Mouse (Mus musculus) stomach, embryonic 15.5 days (tissue): ENCODE measurements around the gene Nfatc2ip. TPM values are rescaled to one million over a fixed set of nuclear protein-coding genes. Genes with fewer than 3 reads are reported as not detected.

ENCODE experiments used
- ATAC-seq: fragments of 200-750 bp; cut with Nextera tagmentation; 2 replicates; pipeline ENCODE4 v1.8.0; 2017; ENCODE audit warnings: low read depth, moderate number of reproducible peaks, moderate TSS enrichment; ENCODE audit not compliant: insufficient read depth, low FRiP score
- H3K27ac ChIP-seq: fragments of 300-500 bp; sonication (generic); 2 replicates; pipeline ENCODE4 v1.5.1; 2015; ENCODE audit warnings: mild to moderate bottlenecking, inconsistent platforms
- H3K27me3 ChIP-seq: fragments of 300-500 bp; sonication (generic); replicated peaks from 2 replicates; pipeline ENCODE4 v1.6.1; 2015; ENCODE audit warnings: inconsistent platforms
- H3K36me3 ChIP-seq: fragments of 300-500 bp; sonication (generic); 2 replicates; pipeline ENCODE4 v1.6.1; 2015; ENCODE audit warnings: inconsistent platforms
- H3K4me1 ChIP-seq: fragments of 300-500 bp; sonication (generic); 2 replicates; pipeline ENCODE4 v1.6.1; 2015; ENCODE audit warnings: inconsistent platforms
- H3K4me2 ChIP-seq: fragments of 300-500 bp; sonication (generic); 2 replicates; pipeline ENCODE4 v1.6.1; 2015; ENCODE audit warnings: mild to moderate bottlenecking, inconsistent platforms
- H3K4me3 ChIP-seq: fragments of 300-500 bp; sonication (generic); replicated peaks from 2 replicates; pipeline ENCODE4 v1.5.1; 2015; ENCODE audit warnings: inconsistent platforms
- H3K9ac ChIP-seq: fragments of 300-500 bp; sonication (generic); 2 replicates; pipeline ENCODE4 v1.6.1; 2015; ENCODE audit warnings: inconsistent platforms
- H3K9me3 ChIP-seq: fragments of 300-500 bp; sonication (generic); 2 replicates; pipeline ENCODE4 v1.6.1; 2016; ENCODE audit warnings: inconsistent platforms
- WGBS: fragments of 180-500 bp; shearing (Covaris S2); methylation state at CpG from one replicate; pipeline ENCODE4 v1.1.7; 2015; 5-methylcytosine and 5-hydroxymethylcytosine counted together
- polyA plus RNA-seq: library from polyadenylated mRNA; unstranded; fragments of >200 nt; fragmentation: Nextera tagmentation; extraction: Ambion mirVana; gene quantifications from 2 replicates; pipeline ENCODE4 v1.2.1, GENCODE M21; 2015

Nfatc2ip gene
- polyA plus RNA-seq, 1 experiment from 2014 or later: 2.7 TPM

DNA sequence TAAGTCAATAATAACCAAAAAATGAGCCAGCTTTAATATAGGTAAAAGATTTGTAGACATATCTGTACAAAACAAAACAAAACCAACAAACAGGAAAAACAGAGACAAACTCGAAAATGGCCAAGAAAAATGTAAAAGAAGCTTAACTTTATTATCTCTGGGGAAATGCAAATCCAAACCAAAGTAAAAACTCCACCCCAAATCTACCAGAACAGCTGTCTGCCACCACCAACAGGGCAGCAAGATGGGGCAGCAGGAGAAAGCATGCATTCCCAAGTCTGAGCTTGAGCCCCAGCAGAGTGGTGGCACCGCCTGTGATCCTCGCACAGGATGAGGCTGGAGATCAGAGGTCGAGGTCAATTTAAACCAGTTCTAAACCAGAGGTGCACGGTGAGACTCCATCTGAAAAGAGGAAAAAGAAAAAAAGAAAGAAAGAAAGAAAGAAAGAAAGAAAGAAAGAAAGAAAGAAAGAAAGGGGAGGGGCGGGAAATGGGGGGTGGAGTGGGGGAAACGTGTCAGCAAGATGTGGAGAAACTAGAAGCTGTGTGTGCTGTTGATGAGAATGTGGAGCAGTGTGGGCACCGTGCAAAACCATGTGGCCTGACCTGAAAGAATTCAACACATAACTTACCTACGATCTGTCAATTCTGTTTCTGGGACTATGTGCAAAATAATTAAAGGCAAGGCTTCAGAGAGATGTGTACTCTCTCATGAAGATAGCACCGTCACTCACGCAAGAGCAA is 43.1 kb downstream of the Nfatc2ip start:
- no peak overlapping the region for H3K9ac ChIP-seq
- H3K27me3 ChIP-seq: no peaks in the 10 kb centered on the region
- no peak overlapping the region for H3K4me3 ChIP-seq
- no peak overlapping the region for H3K4me2 ChIP-seq
- H3K27ac ChIP-seq: no peak overlapping the region
- no peaks in the 10 kb centered on the region for H3K9me3 ChIP-seq
- no peaks in the 10 kb centered on the region for H3K4me1 ChIP-seq
- ATAC-seq: no peak
- WGBS: 62% methylated on average over 11 of the region's 11 CpGs
- no peaks in the 10 kb centered on the region for H3K36me3 ChIP-seq

DNA sequence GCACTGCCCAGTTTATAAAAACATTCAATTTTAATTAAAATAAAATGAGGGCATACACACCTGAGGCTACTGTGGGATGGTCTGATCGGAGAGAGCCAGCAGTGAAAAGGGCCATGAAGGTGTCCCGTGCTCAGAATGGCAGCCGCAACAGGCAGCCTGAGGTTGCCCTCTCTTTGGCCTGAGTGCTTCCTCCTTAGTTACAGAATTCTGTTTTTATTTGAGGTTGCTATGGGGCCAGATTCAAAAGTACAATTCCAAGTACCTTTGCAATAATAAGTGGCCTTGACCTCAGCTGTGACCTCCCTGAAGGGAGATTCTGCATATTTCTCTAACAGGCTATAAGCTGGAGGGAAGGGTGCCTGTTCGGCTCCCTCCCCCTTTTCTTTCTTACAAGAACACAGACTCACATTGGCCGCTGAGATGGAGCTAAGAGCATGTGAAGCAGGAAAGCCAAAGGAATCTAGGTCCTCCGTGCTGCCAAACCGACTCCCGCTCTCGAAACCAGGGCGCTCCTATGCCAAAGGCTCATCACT is 45.1 kb downstream of the Nfatc2ip start:
- H3K9me3 ChIP-seq: no peaks in the 10 kb centered on the region
- H3K4me1 ChIP-seq: no peaks in the 10 kb centered on the region
- H3K36me3 ChIP-seq: no peaks in the 10 kb centered on the region
- H3K4me3 ChIP-seq: no peak overlapping the region
- no peak overlapping the region for H3K27ac ChIP-seq
- no peaks in the 10 kb centered on the region for H3K27me3 ChIP-seq
- ATAC-seq: no peak
- no peak overlapping the region for H3K9ac ChIP-seq
- no peak overlapping the region for H3K4me2 ChIP-seq
- 55% methylated on average over 10 of the region's 10 CpGs for WGBS

DNA sequence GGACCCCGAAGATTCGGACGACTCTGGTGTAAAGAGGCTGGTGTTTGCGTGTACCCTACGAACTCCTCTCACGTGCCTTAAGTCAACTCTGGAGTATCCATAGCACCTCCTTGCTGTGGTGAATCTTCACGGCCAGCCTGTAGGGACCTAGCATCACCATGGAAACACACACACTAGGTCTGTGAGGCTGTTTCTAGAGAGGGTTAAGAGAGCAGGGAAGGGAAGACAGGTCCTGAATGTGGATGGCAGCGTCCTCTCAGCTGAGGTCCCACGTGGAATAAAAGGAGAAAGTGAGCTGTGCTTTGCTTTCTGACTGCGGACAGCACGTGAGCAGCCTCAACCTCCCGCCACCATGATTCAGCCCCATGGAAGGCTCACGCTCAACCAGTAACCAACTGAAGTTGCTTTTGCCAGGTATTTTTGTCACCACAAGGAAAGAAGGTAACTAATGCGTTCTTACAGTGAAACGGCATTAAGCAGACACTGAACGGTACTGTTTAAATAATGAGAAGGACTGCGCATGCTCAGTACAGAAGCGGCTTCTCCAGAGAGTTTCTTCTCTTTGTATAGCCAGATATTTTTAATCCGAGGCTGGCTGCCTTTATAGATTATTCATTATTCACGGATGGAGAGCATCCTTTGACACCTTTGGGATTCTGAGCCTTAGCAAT is 45.7 kb downstream of the Nfatc2ip start:
- Histone ChIP-seq H3K27me3 (no peaks in the 10 kb centered on the region), H3K4me1 (no peaks in the 10 kb centered on the region), H3K27ac (no peak overlapping the region), H3K9ac (no peak overlapping the region), H3K4me3 (no peak overlapping the region; the same call in 1 of the 2 replicates), H3K4me2 (peak overlapping the region; percentile 22; the same call in 1 of the 2 replicates), H3K9me3 (no peaks in the 10 kb centered on the region), H3K36me3 (no peaks in the 10 kb centered on the region)
- no peak for ATAC-seq
- WGBS: 57% methylated on average over 20 of the region's 20 CpGs

DNA sequence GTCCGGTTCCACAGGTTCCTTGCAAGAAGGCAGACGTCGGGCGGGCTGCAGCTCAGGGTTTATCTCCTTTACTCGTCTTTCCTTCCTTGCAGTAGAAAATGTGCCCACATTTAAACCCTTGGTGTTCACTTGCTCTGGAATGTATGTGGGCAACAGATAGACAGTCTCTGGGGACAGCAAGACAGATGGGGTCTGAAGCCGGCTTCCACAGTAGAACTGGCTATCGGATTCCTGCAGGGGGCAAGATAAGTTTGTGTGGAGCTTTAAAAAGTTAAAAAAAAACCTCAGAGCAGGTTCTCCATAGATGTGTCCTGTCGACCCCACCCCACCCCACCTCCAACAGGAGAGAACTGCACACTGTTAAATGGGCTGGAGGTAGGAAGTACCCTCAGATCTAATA is 48.2 kb downstream of the Nfatc2ip start:
- H3K4me1 ChIP-seq: 0 out of 2 replicates have a peak, but pooled peaks cover 3% of the 10 kb centered on the region
- 53% methylated on average over 8 of the region's 8 CpGs for WGBS
- H3K9ac ChIP-seq: no peak overlapping the region

DNA sequence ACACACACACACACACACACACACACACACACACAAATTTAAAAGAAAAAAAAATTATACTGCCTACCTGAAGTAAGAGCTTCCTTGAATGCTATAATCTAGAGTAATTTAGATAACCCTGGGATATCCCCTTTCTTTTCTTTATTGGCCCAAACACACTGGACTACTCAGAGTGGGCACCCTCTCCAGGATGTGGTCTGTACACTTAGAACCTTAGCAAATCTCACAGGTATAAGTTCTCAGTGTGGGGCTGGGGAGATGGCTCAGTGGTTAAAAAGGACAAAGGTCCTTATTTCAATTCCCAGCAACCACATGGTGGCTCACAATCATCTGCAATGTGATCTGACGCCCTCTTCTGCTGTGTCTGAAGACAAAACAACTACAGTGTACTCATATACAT is 49.4 kb downstream of the Nfatc2ip start:
- 52% methylated on average over 1 of the region's 1 CpGs for WGBS
- ATAC-seq: no peak
- H3K4me3 ChIP-seq: no peak overlapping the region
- no peaks in the 10 kb centered on the region for H3K36me3 ChIP-seq
- H3K27ac ChIP-seq: no peak overlapping the region
- 0 out of 2 replicates have a peak, but pooled peaks cover 3% of the 10 kb centered on the region for H3K4me1 ChIP-seq
- no peaks in the 10 kb centered on the region for H3K27me3 ChIP-seq
- no peaks in the 10 kb centered on the region for H3K9me3 ChIP-seq
- H3K9ac ChIP-seq: no peak overlapping the region
- no peak overlapping the region for H3K4me2 ChIP-seq

More for the DNA sequence above, 48.2 kb downstream of the Nfatc2ip start:
- no peaks in the 10 kb centered on the region for H3K9me3 ChIP-seq
- H3K27me3 ChIP-seq: no peaks in the 10 kb centered on the region
- ATAC-seq: no peak
- H3K36me3 ChIP-seq: no peaks in the 10 kb centered on the region
- H3K4me3 ChIP-seq: no peak overlapping the region
- no peak overlapping the region for H3K4me2 ChIP-seq
- no peak overlapping the region for H3K27ac ChIP-seq

DNA sequence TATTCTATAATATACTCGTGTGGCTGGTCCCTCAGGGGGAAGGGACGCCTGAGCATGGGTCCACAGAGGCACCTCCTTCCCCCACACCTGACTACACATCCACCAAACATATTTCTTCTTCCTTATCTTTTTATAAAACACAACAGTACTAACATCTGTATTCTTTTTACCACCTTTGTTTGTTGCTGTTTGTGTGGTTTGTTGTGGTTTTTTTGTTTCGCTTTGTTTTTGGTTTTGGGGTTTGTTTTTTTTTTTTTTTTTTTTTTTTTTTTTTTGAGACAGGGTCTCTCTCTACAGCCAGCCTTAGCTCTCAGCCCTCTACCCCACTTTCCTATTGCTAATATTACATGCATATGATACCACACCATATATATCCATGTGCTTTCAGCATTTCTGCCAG is 50.6 kb downstream of the Nfatc2ip start:
- Histone ChIP-seq H3K9me3 (no peaks in the 10 kb centered on the region), H3K27me3 (no peaks in the 10 kb centered on the region), H3K4me1 (0 out of 2 replicates have a peak, but pooled peaks cover 3% of the 10 kb centered on the region), H3K4me3 (no peak overlapping the region), H3K4me2 (no peak overlapping the region), H3K9ac (no peak overlapping the region), H3K36me3 (no peaks in the 10 kb centered on the region), H3K27ac (no peak overlapping the region)
- 42% methylated on average over 3 of the region's 3 CpGs for WGBS
- no peak for ATAC-seq

DNA sequence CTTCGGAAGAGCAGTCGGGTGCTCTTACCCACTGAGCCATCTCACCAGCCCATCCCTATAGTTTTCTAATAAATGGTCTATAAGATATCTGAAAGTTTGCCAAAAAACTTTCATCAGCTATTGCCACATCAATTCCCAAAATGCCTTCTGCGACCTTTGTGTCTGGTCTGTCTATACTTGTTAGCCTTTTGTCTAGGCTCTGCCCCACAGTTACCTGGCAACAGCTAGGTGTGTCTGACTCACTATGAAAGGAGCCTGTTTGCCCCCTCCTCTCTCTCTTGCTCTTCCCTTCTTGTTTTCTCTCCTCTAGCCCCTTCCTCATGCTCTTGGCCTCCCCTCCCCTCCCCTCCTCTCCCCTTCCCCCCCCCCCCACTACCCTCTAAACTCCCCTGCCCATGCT is 51.0 kb downstream of the Nfatc2ip start:
- Histone ChIP-seq H3K27ac (no peak overlapping the region), H3K36me3 (no peaks in the 10 kb centered on the region), H3K4me3 (no peak overlapping the region), H3K9me3 (no peaks in the 10 kb centered on the region), H3K27me3 (no peaks in the 10 kb centered on the region), H3K9ac (no peak overlapping the region), H3K4me1 (0 out of 2 replicates have a peak, but pooled peaks cover 3% of the 10 kb centered on the region), H3K4me2 (no peak overlapping the region)
- ATAC-seq: no peak
- WGBS: 60% methylated on average over 3 of the region's 3 CpGs

DNA sequence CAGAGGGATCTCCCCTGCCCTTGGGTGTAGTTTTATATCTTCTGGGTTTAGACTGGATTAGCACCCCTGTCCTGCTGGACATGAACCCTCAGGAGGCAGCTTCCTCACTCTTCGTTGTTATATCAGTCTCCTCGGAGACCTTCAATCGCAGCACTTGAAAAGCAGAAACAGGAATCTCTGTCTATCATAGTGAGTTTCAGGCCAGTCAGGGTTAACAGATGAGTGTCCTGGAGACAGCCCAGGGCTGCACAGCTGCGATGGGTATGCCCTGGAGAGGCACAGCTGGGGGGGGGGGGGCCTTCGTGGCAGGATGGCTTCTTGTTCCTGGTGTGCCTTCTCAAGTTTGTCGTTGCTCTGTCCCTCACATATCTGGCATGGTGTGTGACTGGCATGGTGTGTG is 55.6 kb downstream of the Nfatc2ip start:
- Histone ChIP-seq H3K4me1 (0 out of 2 replicates have a peak, but pooled peaks cover 3% of the 10 kb centered on the region), H3K9ac (no peak overlapping the region), H3K36me3 (no peaks in the 10 kb centered on the region), H3K4me3 (no peak overlapping the region), H3K27ac (no peak overlapping the region), H3K27me3 (no peaks in the 10 kb centered on the region), H3K4me2 (no peak overlapping the region), H3K9me3 (no peaks in the 10 kb centered on the region)
- no peak for ATAC-seq
- 40% methylated on average over 6 of the region's 6 CpGs for WGBS

DNA sequence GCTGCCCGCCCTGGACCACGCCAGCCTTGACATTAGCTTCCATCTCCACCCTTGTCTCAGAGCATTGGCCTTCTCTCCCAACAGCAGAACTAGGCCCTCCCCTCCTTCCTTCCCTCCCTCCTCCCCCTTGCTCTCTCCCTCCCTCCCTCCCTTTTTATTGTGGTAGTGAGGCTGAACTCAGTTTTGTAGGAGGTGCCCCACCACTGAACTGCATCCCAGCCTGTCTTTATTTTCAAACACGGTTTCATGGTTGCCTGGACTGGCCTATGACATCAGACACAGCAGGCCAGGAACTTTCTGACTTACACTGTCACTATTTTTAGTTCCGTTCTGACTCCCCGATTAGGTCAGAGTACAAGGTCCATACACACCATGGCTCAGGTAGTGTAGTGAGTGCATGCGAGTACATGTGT is 56.3 kb downstream of the Nfatc2ip start:
- Histone ChIP-seq H3K27me3 (no peaks in the 10 kb centered on the region), H3K4me3 (no peak overlapping the region), H3K27ac (no peak overlapping the region), H3K9ac (no peak overlapping the region), H3K9me3 (no peaks in the 10 kb centered on the region), H3K36me3 (no peaks in the 10 kb centered on the region), H3K4me1 (0 out of 2 replicates have a peak, but pooled peaks cover 3% of the 10 kb centered on the region), H3K4me2 (no peak overlapping the region)
- ATAC-seq: peak; percentile 43; the same call in 1 of the 2 replicates
- 67% methylated on average over 6 of the region's 6 CpGs for WGBS

DNA sequence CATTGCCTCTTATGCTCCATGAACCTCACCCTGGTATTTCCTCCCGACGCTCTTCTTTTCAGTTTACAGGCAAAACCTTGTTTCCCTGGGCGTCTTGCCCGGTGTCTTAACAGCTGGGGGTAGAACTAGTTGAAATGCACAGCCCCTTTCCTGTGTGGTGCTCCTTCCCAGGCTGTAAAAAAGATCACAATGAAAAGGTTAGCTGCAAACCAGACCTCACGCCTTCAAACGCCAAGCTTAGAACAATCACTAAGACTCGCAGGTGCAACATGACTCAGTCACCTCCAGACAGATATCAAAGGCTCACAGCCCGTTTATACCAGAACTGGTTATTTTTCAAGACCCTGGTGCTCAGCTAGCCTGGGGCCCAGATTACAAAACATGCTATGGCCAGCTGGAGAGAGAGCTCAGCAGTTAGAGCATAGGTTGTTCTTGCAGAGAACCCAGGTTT is 57.0 kb downstream of the Nfatc2ip start:
- Histone ChIP-seq H3K27ac (no peak overlapping the region), H3K9me3 (no peaks in the 10 kb centered on the region), H3K9ac (no peak overlapping the region), H3K4me2 (no peak overlapping the region), H3K4me3 (no peak overlapping the region), H3K36me3 (no peaks in the 10 kb centered on the region), H3K27me3 (no peaks in the 10 kb centered on the region), H3K4me1 (no peaks in the 10 kb centered on the region)
- ATAC-seq: no peak
- 72% methylated on average over 8 of the region's 8 CpGs for WGBS

DNA sequence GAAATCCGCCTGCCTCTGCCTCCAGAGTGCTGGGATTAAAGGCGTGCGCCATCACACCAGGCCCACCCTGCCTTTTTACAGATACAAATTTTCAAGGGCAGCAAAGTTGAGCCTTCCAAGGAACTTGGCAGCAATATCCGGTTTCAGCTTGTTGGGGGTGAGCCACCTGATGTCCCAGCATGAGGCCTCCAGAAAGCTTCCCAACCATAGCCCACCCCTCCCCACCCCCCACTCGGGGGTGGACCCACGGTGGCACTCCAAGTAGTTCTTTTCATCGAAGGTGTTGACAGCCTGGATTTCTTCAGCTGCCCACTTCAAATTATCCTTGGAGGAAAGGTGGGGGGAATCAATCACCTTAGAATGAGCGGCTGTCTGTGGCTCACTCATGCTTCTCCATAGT is 57.6 kb downstream of the Nfatc2ip start:
- no peak for ATAC-seq
- Histone ChIP-seq H3K9me3 (no peaks in the 10 kb centered on the region), H3K4me2 (no peak overlapping the region), H3K27ac (no peak overlapping the region), H3K4me1 (no peaks in the 10 kb centered on the region), H3K4me3 (no peak overlapping the region), H3K36me3 (no peaks in the 10 kb centered on the region), H3K27me3 (no peaks in the 10 kb centered on the region), H3K9ac (no peak overlapping the region)
- 80% methylated on average over 8 of the region's 8 CpGs for WGBS

DNA sequence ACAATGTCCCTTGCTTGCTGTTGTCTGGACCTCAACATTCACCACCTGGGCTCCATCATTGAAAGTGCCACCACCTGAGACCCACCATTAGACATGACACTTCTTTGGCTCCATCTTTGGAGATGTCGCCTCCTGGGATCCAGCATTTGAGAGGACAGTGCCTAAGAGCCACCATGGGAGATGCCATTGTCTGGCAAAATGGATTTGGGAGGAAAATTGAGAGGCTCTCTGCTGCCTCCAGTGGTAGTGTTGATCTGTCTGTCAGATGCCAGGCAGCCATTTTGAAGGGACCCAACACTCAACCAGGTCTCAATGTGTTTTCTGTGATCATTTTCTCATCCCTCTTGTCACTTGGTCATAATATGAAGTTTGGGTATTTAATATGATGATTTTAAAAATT is 61.0 kb downstream of the Nfatc2ip start:
- H3K4me3 ChIP-seq: no peak overlapping the region
- H3K27me3 ChIP-seq: no peaks in the 10 kb centered on the region
- no peaks in the 10 kb centered on the region for H3K36me3 ChIP-seq
- H3K27ac ChIP-seq: no peak overlapping the region
- 95% methylated on average over 1 of the region's 1 CpGs for WGBS
- no peak for ATAC-seq
- no peaks in the 10 kb centered on the region for H3K4me1 ChIP-seq
- no peak overlapping the region for H3K4me2 ChIP-seq
- no peaks in the 10 kb centered on the region for H3K9me3 ChIP-seq
- H3K9ac ChIP-seq: no peak overlapping the region
